Mouse (Mus musculus) MEL (cell line): ENCODE measurements at regions not wholly inside any gene's neighbourhood (a gene's known extent, or its start where the extent isn't known, plus 50 kb on each side); places are given as distances from the start of the nearest gene placed in this dataset.

Experiments used
- DNase-seq: peaks from one replicate; pipeline ENCODE4 v3.0.0; 2011; ENCODE audit warnings: low read depth, low spot score
- H3K27ac ChIP-seq: 2 replicates; pipeline ENCODE4 v1.5.1; 2012; ENCODE audit warnings: low read depth, mild to moderate bottlenecking, control low read depth, low read length, moderate library complexity; ENCODE audit not compliant: control insufficient read depth
- H3K27me3 ChIP-seq, 2 experiments: fragments of 150-350 bp in 1 of 2; sonication (generic) in 1 of 2; 2 replicates each; pipeline ENCODE4 v1.6.1; 2012; ENCODE audit warnings: low read length in 2 of 2, mild to moderate bottlenecking in 2 of 2, improper control_type of control experiment in 1 of 2, moderate library complexity in 1 of 2; ENCODE audit not compliant: insufficient read depth in 2 of 2, control insufficient read depth in 1 of 2
- H3K36me3 ChIP-seq, 2 experiments: 2 replicates each; pipeline ENCODE4 v1.6.1; 2012 to 2014; ENCODE audit warnings: low read length in 2 of 2, improper control_type of control experiment in 1 of 2, inconsistent platforms in 1 of 2, mild to moderate bottlenecking in 1 of 2; ENCODE audit not compliant: insufficient read depth in 2 of 2, control insufficient read depth in 1 of 2
- H3K4me1 ChIP-seq, 2 experiments: fragments of 150-350 bp in 1 of 2; sonication (generic) in 1 of 2; 2 replicates each; pipeline ENCODE4 v1.6.1; 2012; ENCODE audit warnings: low read length in 2 of 2, improper control_type of control experiment in 1 of 2, mild to moderate bottlenecking in 1 of 2; ENCODE audit not compliant: insufficient read depth in 2 of 2, control insufficient read depth in 1 of 2
- H3K4me3 ChIP-seq, 2 experiments: fragments of 150-350 bp in 1 of 2; sonication (generic) in 1 of 2; 2 replicates each; pipeline ENCODE4 v1.5.1; 2012; ENCODE audit warnings: low read depth in 2 of 2, low read length in 2 of 2, mild to moderate bottlenecking in 2 of 2, moderate library complexity in 2 of 2, control low read depth in 1 of 2, improper control_type of control experiment in 1 of 2; ENCODE audit not compliant: control insufficient read depth in 1 of 2, insufficient read depth in 1 of 2
- H3K79me2 ChIP-seq: 2 replicates; pipeline ENCODE4 v1.6.1; 2012; ENCODE audit warnings: mild to moderate bottlenecking, low read length, moderate library complexity; ENCODE audit not compliant: control insufficient read depth, poor library complexity, insufficient read depth
- H3K9ac ChIP-seq: 2 replicates; pipeline ENCODE4 v1.6.1; 2012; ENCODE audit warnings: low read depth, mild to moderate bottlenecking, control low read depth, low read length, moderate library complexity; ENCODE audit not compliant: control insufficient read depth, poor library complexity, severe bottlenecking
- H3K9me3 ChIP-seq: fragments of 150-350 bp; sonication (generic); replicated peaks from 2 replicates; pipeline ENCODE4 v1.6.1; 2012; ENCODE audit warnings: mild to moderate bottlenecking, low read length, improper control_type of control experiment, moderate library complexity; ENCODE audit not compliant: insufficient read depth
- BHLHE40 ChIP-seq: IDR thresholded peaks from 2 replicates; pipeline ENCODE4 v1.6.1; 2012; ENCODE audit warnings: low read depth, mild to moderate bottlenecking, inconsistent platforms, low read length, improper control_type of control experiment, borderline replicate concordance
- CHD1 ChIP-seq: IDR thresholded peaks from 2 replicates; pipeline ENCODE4 v1.6.1; 2012; ENCODE audit warnings: low read depth, mild to moderate bottlenecking, inconsistent platforms, low read length, improper control_type of control experiment
- CTCF ChIP-seq, 3 experiments: IDR thresholded peaks in 2 of 3; conservative IDR thresholded peaks in 1 of 3; 2 replicates each; pipeline ENCODE4 v1.5.1; 2011 to 2012; ENCODE audit warnings: low read length in 3 of 3, low read depth in 2 of 3, mild to moderate bottlenecking in 2 of 3, improper control_type of control experiment in 1 of 3, inconsistent platforms in 1 of 3, mixed read lengths in 1 of 3, moderate library complexity in 1 of 3; ENCODE audit not compliant: control insufficient read depth in 1 of 3, insufficient read depth in 1 of 3, poor library complexity in 1 of 3, severe bottlenecking in 1 of 3
- E2F4 ChIP-seq: IDR thresholded peaks from 2 replicates; pipeline ENCODE4 v1.6.1; 2011; ENCODE audit warnings: low read depth, low read length, improper control_type of control experiment, borderline replicate concordance
- EP300 ChIP-seq, 2 experiments: IDR thresholded peaks; 2 replicates each; pipeline ENCODE4 v1.6.1; 2011; ENCODE audit warnings: improper control_type of control experiment in 2 of 2, low read length in 2 of 2, low read depth in 1 of 2, mild to moderate bottlenecking in 1 of 2
- ETS1 ChIP-seq: IDR thresholded peaks from 2 replicates; pipeline ENCODE4 v1.6.1; 2012; ENCODE audit warnings: low read depth, mild to moderate bottlenecking, inconsistent platforms, low read length, improper control_type of control experiment, moderate library complexity
- GATA1 ChIP-seq: IDR thresholded peaks from 2 replicates; pipeline ENCODE4 v1.6.1; 2011; ENCODE audit warnings: low read depth, low read length, improper control_type of control experiment
- MAFK ChIP-seq: IDR thresholded peaks from 2 replicates; pipeline ENCODE4 v1.6.1; 2011; ENCODE audit warnings: low read depth, mild to moderate bottlenecking, low read length, improper control_type of control experiment, borderline replicate concordance
- MEF2A ChIP-seq: IDR thresholded peaks from 2 replicates; pipeline ENCODE4 v1.6.1; 2014; ENCODE audit warnings: low read depth, mild to moderate bottlenecking, inconsistent platforms, low read length, improper control_type of control experiment; ENCODE audit not compliant: poor library complexity, insufficient replicate concordance, severe bottlenecking; ENCODE audit errors: extremely low read depth
- MYB ChIP-seq: IDR thresholded peaks from 2 replicates; pipeline ENCODE4 v1.6.1; 2011; ENCODE audit warnings: mild to moderate bottlenecking, low read depth, low read length, improper control_type of control experiment
- POLR2AphosphoS5 ChIP-seq: IDR thresholded peaks from 2 replicates; pipeline ENCODE4 v1.6.1; 2012; ENCODE audit warnings: low read depth, borderline replicate concordance, mild to moderate bottlenecking, inconsistent platforms, low read length, moderate library complexity, mixed read lengths
- RAD21 ChIP-seq: IDR thresholded peaks from 2 replicates; pipeline ENCODE4 v1.6.1; 2011; ENCODE audit warnings: mild to moderate bottlenecking, low read depth, low read length, improper control_type of control experiment
- SMC3 ChIP-seq: IDR thresholded peaks from 2 replicates; pipeline ENCODE4 v1.6.1; 2011; ENCODE audit warnings: low read depth, low read length, improper control_type of control experiment
- TAL1 ChIP-seq: IDR thresholded peaks from 2 replicates; pipeline ENCODE4 v1.6.1; 2012; ENCODE audit warnings: mild to moderate bottlenecking, inconsistent platforms, low read length, moderate library complexity, mixed read lengths
- TBP ChIP-seq: IDR thresholded peaks from 2 replicates; pipeline ENCODE4 v1.8.0; 2011; ENCODE audit warnings: low read depth, low read length, improper control_type of control experiment
- TCF12 ChIP-seq: IDR thresholded peaks from 2 replicates; pipeline ENCODE4 v1.6.1; 2014; ENCODE audit warnings: low read depth, mild to moderate bottlenecking, inconsistent platforms, low read length, improper control_type of control experiment, moderate library complexity
- USF1 ChIP-seq: IDR thresholded peaks from 2 replicates; pipeline ENCODE4 v1.6.1; 2014; ENCODE audit warnings: low read depth, mild to moderate bottlenecking, inconsistent platforms, low read length, improper control_type of control experiment, moderate library complexity
- USF2 ChIP-seq, 2 experiments: IDR thresholded peaks; 2 replicates each; pipeline ENCODE4 v1.6.1; 2011 to 2012; ENCODE audit warnings: improper control_type of control experiment in 2 of 2, low read length in 2 of 2, borderline replicate concordance in 1 of 2, inconsistent platforms in 1 of 2, low read depth in 1 of 2, mild to moderate bottlenecking in 1 of 2; ENCODE audit not compliant: insufficient read depth in 1 of 2
- ZC3H11A ChIP-seq: IDR thresholded peaks from 2 replicates; pipeline ENCODE4 v1.6.1; 2012; ENCODE audit warnings: low read depth, mild to moderate bottlenecking, inconsistent platforms, low read length, improper control_type of control experiment
- ZKSCAN1 ChIP-seq: IDR thresholded peaks from 2 replicates; pipeline ENCODE4 v1.6.1; 2012; ENCODE audit warnings: low read depth, mild to moderate bottlenecking, inconsistent platforms, low read length, improper control_type of control experiment, moderate library complexity

DNA sequence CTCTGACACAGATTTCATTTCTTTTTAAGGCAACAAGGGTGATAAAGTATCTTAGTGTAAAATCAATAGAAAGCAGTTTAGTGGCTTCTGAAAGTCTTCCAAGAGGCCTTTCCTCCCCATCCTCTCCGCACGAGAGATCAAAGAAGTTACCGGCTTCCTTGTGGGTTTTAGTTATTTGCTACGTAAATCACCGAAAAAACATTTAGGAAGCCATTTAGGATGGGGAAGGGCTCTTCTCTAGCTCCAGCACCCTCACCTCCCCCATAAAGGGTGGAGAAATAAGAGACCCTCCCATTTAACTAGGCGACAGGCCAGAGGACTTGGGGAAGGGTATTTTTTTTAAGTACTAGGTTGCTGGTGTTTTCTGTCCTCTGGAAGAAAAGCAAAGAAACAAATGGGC is 287.9 kb upstream of the Kazn start:
- Histone ChIP-seq H3K9ac (no peak overlapping the region), H3K36me3 (no peaks in the 10 kb centered on the region), H3K27ac (no peak overlapping the region), H3K4me3 (no peak overlapping the region), H3K27me3 (no peaks in the 10 kb centered on the region), H3K9me3 (no peaks in the 10 kb centered on the region), H3K4me1 (no peaks in the 10 kb centered on the region), H3K79me2 (no peaks in the 10 kb centered on the region)
- DNase-seq = no peak
- no peak for TF ChIP-seq USF1
- TF ChIP-seq CTCF (IDR thresholded peaks at IDR 0.05 in 2 of 3, conservative IDR thresholded peaks at IDR 0.05 in 1 of 3; ENCODE audit: control insufficient read depth in 1 of 3, insufficient read depth in 1 of 3, low read depth in 2 of 3, low read length in 3 of 3, poor library complexity in 1 of 3, severe bottlenecking in 1 of 3) = no peak
- no peak for TF ChIP-seq ZC3H11A
- TF ChIP-seq USF2 (IDR thresholded peaks at IDR 0.05; ENCODE audit: borderline replicate concordance in 1 of 2, insufficient read depth in 1 of 2, low read depth in 1 of 2, low read length in 2 of 2) = no peak
- TF ChIP-seq ZKSCAN1 = no peak
- no peak for TF ChIP-seq TBP
- TF ChIP-seq TAL1 = no peak
- TF ChIP-seq SMC3 = no peak
- no peak for TF ChIP-seq TCF12
- no peak for TF ChIP-seq POLR2AphosphoS5
- TF ChIP-seq MAFK = no peak
- TF ChIP-seq GATA1 = no peak
- no peak for TF ChIP-seq E2F4
- TF ChIP-seq EP300 (IDR thresholded peaks at IDR 0.05; ENCODE audit: low read depth in 1 of 2, low read length in 2 of 2) = no peak
- TF ChIP-seq RAD21 = no peak
- no peak for TF ChIP-seq BHLHE40

DNA sequence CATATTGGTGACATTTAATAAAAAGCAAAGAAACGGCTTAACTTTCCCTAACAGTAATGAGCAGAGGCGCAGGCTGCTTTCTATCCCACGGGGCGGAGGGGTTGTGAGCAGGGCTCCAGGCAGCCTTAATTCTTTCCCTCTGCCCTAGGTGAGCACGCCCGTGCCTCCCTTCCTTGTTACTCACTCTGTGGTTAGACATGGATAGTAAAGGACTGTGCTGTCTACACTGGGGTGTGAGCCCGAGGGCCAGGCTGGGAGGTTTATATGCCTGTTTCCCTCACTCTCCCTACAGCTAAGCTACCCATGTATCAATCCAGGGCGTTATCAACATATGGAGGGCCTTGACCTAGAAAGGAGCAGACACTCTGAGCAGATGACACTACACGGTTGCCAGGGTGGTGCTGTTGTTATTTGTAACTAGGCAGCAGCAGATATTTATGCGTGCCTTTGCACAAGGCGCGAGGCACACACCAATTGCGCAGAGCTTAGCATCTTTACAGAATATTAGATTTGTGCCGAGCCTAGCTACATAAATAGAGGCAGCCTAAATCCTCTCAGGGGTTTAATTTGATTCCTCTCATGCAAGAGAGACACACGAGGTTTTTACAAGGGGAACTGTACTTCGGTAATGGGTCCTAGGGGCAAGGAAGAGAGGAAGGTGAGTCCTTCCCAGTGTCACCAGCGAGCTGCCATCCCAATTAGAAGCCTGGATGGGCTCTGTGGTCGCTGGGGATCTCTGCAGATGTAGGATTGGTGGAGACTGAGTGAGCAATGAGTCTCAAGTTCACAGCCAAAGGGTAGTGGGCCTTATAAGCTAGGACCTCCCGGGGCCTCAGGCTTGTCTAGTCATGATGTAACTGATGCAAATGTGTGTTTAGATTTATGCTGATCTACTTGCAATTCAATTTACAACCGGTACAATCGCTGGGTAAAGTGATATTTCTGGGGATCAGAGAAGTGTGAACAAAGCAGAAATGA is 278.6 kb upstream of the Kazn start:
- Histone ChIP-seq H3K36me3 (no peaks in the 10 kb centered on the region), H3K9me3 (no peaks in the 10 kb centered on the region), H3K79me2 (no peaks in the 10 kb centered on the region), H3K4me3 (no peak overlapping the region), H3K4me1 (no peaks in the 10 kb centered on the region), H3K27me3 (no peaks in the 10 kb centered on the region), H3K9ac (no peak overlapping the region), H3K27ac (no peak overlapping the region)
- no peak for DNase-seq
- TF ChIP-seq BHLHE40 (no peak), SMC3 (no peak), POLR2AphosphoS5 (no peak), CHD1 (no peak), MYB (no peak), MEF2A (no peak), ETS1 (no peak)
